Mouse (Mus musculus): Measurements from ENCODE around the gene Rpl19. TPM values are rescaled to one million over a fixed set of nuclear protein-coding genes. Genes with fewer than 3 reads are reported as not detected.

Gene Rpl19
- total and polyA plus RNA-seq, 3 experiments, result 2,949 to 5,259 (median 3,446) TPM

DNA sequence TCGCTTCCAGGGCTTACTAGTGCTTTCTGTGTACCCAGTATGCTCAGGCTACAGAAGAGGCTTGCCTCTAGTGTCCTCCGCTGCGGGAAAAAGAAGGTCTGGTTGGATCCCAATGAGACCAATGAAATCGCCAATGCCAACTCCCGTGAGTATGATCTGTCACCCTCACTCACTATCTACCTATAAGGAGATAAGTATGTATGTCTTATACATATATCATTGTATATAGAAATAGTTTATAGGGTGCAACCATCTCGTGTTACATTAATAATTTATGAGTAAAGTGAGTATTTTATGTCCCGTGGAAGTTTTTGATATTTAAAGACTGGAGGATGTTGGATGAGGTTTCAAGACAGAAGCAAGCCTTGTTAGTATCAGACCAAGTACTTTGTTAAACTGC, 1.3 kb downstream of the Rpl19 start:
- Histone ChIP-seq H3K36me3 (replicated peaks in 1 of 2; ENCODE audit: control insufficient read depth in 1 of 2, insufficient read depth in 1 of 2, low read length in 1 of 2) (peaks cover 33 to 39% of the 10 kb centered on the region in 2 experiments), H3K9me3 (replicated peaks; ENCODE audit: low read length) (no peaks in the 10 kb centered on the region), H3K4me1 (ENCODE audit: control insufficient read depth in 1 of 2, insufficient read depth in 2 of 2) (peaks cover 8 to 39% of the 10 kb centered on the region in 2 experiments), H3K4me3 (replicated peaks in 1 of 3; ENCODE audit: low read depth in 2 of 3, low read length in 2 of 3, poor library complexity in 1 of 3) (peak overlapping the region; percentile 92 to 99 (median 98)), H3K9ac (ENCODE audit: insufficient read depth, low read depth) (peak overlapping the region; percentile 94), H3K4me2 (ENCODE audit: insufficient read depth, low read depth, poor library complexity, severe bottlenecking) (peak overlapping the region; percentile 53), H3K27ac (ENCODE audit: insufficient read depth, low read depth) (no peak overlapping the region), H3K79me2 (replicated peaks; ENCODE audit: control insufficient read depth, extremely low read depth, insufficient read depth, poor library complexity, severe bottlenecking) (peaks cover 23% of the 10 kb centered on the region), H3K27me3 (replicated peaks) (no peaks in the 10 kb centered on the region)
- no peak for DNase-seq (ENCODE audit: extremely low read depth)
- in situ Hi-C loops (cut with MboI; ENCODE audit: low pct_ligation_motif_present, low pct_unique_long_range_greater_than_20kb, low sequenced_read_pairs) (loop anchor here (5.0 kb wide), 2 partner anchors 35 to 55 kb away; no protein-coding TSS in a partner anchor), dilution Hi-C loops (cut with MboI; ENCODE audit: extremely low pct_ligation_motif_present, extremely low pct_unique_long_range_greater_than_20kb, low sequenced_read_pairs) (no loop called here)
- TF ChIP-seq POLR2AphosphoS2 (IDR thresholded peaks at IDR 0.05; ENCODE audit: low read depth, low read length), result peak; percentile 52; the same call in 1 of the 2 replicates
- TF ChIP-seq MAX (IDR thresholded peaks at IDR 0.05; ENCODE audit: low read length), result no peak
- TF ChIP-seq UBTF (IDR thresholded peaks at IDR 0.05; ENCODE audit: low read depth, low read length), result 0 out of 2 replicates have a peak, but pooled peaks have one; percentile 4

DNA sequence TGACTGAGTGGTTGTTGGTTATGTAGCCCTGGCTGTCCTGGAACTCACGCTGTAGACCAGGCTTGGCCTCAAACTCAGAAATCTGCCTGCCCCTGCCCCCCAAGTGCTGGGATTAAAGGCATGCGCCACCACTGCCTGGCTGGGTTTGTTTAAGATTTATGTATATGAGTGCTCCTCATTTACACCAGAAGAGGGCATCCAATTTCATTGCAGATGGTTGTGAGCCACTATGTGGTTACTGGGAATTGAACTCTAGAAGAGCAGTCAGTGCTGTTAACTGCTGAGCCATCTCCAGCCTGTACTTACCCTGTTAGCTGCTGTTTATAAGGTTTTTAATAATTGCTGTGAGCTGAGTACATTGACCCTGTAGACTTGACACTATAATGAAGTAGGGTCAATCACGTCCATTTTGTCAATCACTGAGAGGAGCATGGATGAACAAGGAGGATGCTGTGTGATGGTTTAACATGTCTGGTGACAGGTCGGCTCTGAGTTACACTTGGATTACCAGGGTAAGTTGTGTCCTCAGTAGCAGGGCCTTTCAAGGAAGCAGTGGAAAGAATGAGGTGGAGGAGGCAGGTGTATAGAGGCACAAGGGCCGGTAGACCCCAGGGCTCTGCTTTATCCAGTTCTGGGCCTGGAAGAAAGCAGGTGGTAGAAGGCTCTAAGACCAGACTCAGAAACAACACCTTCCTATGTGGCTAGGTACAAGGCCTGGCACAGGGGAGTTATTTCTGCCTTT, 4.4 kb downstream of the Rpl19 start:
- dilution Hi-C loops (cut with MboI; ENCODE audit: extremely low pct_ligation_motif_present, extremely low pct_unique_long_range_greater_than_20kb, low sequenced_read_pairs), result no loop called here
- H3K79me2 ChIP-seq (replicated peaks; ENCODE audit: control insufficient read depth, extremely low read depth, insufficient read depth, poor library complexity, severe bottlenecking), result peaks cover 23% of the 10 kb centered on the region
- no peak overlapping the region for H3K4me3 ChIP-seq (replicated peaks in 1 of 3; ENCODE audit: low read depth in 2 of 3, low read length in 2 of 3, poor library complexity in 1 of 3)
- H3K9ac ChIP-seq (ENCODE audit: insufficient read depth, low read depth), result no peak overlapping the region
- TF ChIP-seq TBP (conservative IDR thresholded peaks at IDR 0.05; ENCODE audit: low read depth, low read length), result 0 out of 2 replicates have a peak, but pooled peaks have one; percentile 29
- no peak for TF ChIP-seq BHLHE40 (IDR thresholded peaks at IDR 0.05; ENCODE audit: low read depth, low read length)
- TF ChIP-seq GABPA (IDR thresholded peaks at IDR 0.05; ENCODE audit: insufficient replicate concordance, low read depth, low read length), result no peak
- TF ChIP-seq POLR2AphosphoS2 (IDR thresholded peaks at IDR 0.05; ENCODE audit: low read depth, low read length), result peak; percentile 99; the same call in 1 of the 2 replicates
- peak; percentile 25; the same call in 1 of the 2 replicates for TF ChIP-seq MAX (IDR thresholded peaks at IDR 0.05; ENCODE audit: low read length)
- TF ChIP-seq UBTF (IDR thresholded peaks at IDR 0.05; ENCODE audit: low read depth, low read length), result 0 out of 2 replicates have a peak, but pooled peaks have one; percentile 45
- TF ChIP-seq CTCF (conservative IDR thresholded peaks at IDR 0.05 in 1 of 2, IDR thresholded peaks at IDR 0.05 in 1 of 2; ENCODE audit: low read depth in 2 of 2, low read length in 2 of 2), result peak in 1 of 2 experiments; percentile 27; a peak in 2 of 4 replicates
- TF ChIP-seq KAT2A (IDR thresholded peaks at IDR 0.05; ENCODE audit: insufficient replicate concordance, low read length), result no peak
- TF ChIP-seq POLR2A (IDR thresholded peaks at IDR 0.05; ENCODE audit: low read depth, low read length), result peak; percentile 72; the same call in 1 of the 2 replicates
- TF ChIP-seq HCFC1 (IDR thresholded peaks at IDR 0.05; ENCODE audit: low read depth, low read length), result 0 out of 2 replicates have a peak, but pooled peaks have one; percentile 6
- no peak for TF ChIP-seq MAFK (IDR thresholded peaks at IDR 0.05; ENCODE audit: insufficient replicate concordance, low read length)
- peak; percentile 93 for TF ChIP-seq ZMIZ1 (IDR thresholded peaks at IDR 0.05; ENCODE audit: low read depth, low read length)
- 0 out of 2 replicates have a peak, but pooled peaks have one; percentile 44 for TF ChIP-seq MYC (IDR thresholded peaks at IDR 0.05; ENCODE audit: low read depth, low read length)
- TF ChIP-seq USF2 (conservative IDR thresholded peaks at IDR 0.05; ENCODE audit: low read depth, low read length), result 0 out of 2 replicates have a peak, but pooled peaks have one; percentile 21
- H3K9me3 ChIP-seq (replicated peaks; ENCODE audit: low read length), result no peaks in the 10 kb centered on the region
- H3K4me1 ChIP-seq (ENCODE audit: control insufficient read depth in 1 of 2, insufficient read depth in 2 of 2), result peaks cover 9 to 20% of the 10 kb centered on the region in 2 experiments
- peak; percentile 44 for DNase-seq (ENCODE audit: extremely low read depth)
- in situ Hi-C loops (cut with MboI; ENCODE audit: low pct_ligation_motif_present, low pct_unique_long_range_greater_than_20kb, low sequenced_read_pairs), result no loop called here
- H3K36me3 ChIP-seq (replicated peaks in 1 of 2; ENCODE audit: control insufficient read depth in 1 of 2, insufficient read depth in 1 of 2, low read length in 1 of 2), result peaks cover 33 to 39% of the 10 kb centered on the region in 2 experiments
- no peak overlapping the region for H3K27ac ChIP-seq (ENCODE audit: insufficient read depth, low read depth)
- H3K27me3 ChIP-seq (replicated peaks), result no peaks in the 10 kb centered on the region
- H3K4me2 ChIP-seq (ENCODE audit: insufficient read depth, low read depth, poor library complexity, severe bottlenecking), result no peak overlapping the region

Data from CH12.LX (cell line).